Mouse (Mus musculus) embryonic facial prominence, embryonic 11.5 days (tissue): ENCODE measurements around the gene Hoxc8. TPM values are rescaled to one million over a fixed set of nuclear protein-coding genes. Genes with fewer than 3 reads are reported as not detected.
A peak's percentile ranks its signal among the peaks of the same experiment; 100 is the strongest.

ENCODE experiments used
- ATAC-seq: fragments of 200-750 bp; cut with Nextera tagmentation; replicated peaks from 2 replicates; pipeline ENCODE4 v1.8.0; 2017; ENCODE audit warnings: low read depth; ENCODE audit not compliant: insufficient number of reproducible peaks, low FRiP score, low TSS enrichment
- DNase-seq: peaks from one replicate; pipeline ENCODE4 v3.0.0-alpha.2; 2015; ENCODE audit warnings: low spot score
- H3K27ac ChIP-seq: fragments of 300-500 bp; sonication (generic); replicated peaks from 2 replicates; pipeline ENCODE4 v1.5.1; 2014; ENCODE audit warnings: mild to moderate bottlenecking, low read depth, low read length, control low read depth
- H3K27me3 ChIP-seq: fragments of 300-500 bp; sonication (generic); 2 replicates; pipeline ENCODE4 v1.6.1; 2014; ENCODE audit warnings: mild to moderate bottlenecking, low read length, moderate library complexity, mixed read lengths; ENCODE audit not compliant: control insufficient read depth, insufficient read depth
- H3K36me3 ChIP-seq: fragments of 300-500 bp; sonication (generic); replicated peaks from 2 replicates; pipeline ENCODE4 v1.6.1; 2014; ENCODE audit warnings: low read depth, mild to moderate bottlenecking, low read length, moderate library complexity, mixed read lengths; ENCODE audit not compliant: control insufficient read depth, insufficient read depth
- H3K4me1 ChIP-seq: fragments of 300-500 bp; sonication (generic); 2 replicates; pipeline ENCODE4 v1.6.1; 2014; ENCODE audit warnings: low read length, mixed read lengths; ENCODE audit not compliant: control insufficient read depth, insufficient read depth
- H3K4me2 ChIP-seq: fragments of 300-500 bp; sonication (generic); 2 replicates; pipeline ENCODE4 v1.6.1; 2014; ENCODE audit warnings: low read depth, mild to moderate bottlenecking, control low read depth, low read length, moderate library complexity
- H3K4me3 ChIP-seq: fragments of 300-500 bp; sonication (generic); 2 replicates; pipeline ENCODE4 v1.5.1; 2014; ENCODE audit warnings: low read depth, low read length, control low read depth
- H3K9ac ChIP-seq: fragments of 300-500 bp; sonication (generic); replicated peaks from 2 replicates; pipeline ENCODE4 v1.6.1; 2014; ENCODE audit warnings: mild to moderate bottlenecking, control low read depth, low read length
- H3K9me3 ChIP-seq: fragments of 300-500 bp; sonication (generic); replicated peaks from 2 replicates; pipeline ENCODE4 v1.6.1; 2016; ENCODE audit warnings: mild to moderate bottlenecking, low read length, inconsistent platforms, mixed read lengths; ENCODE audit not compliant: control insufficient read depth
- WGBS: fragments of 180-500 bp; shearing (Covaris S2); extraction: QIAGEN DNeasy Blood & Tissue Kit; methylation state at CpG from one replicate; pipeline ENCODE4 v1.1.7; 2014; 5-methylcytosine and 5-hydroxymethylcytosine counted together
- polyA plus RNA-seq: library from polyadenylated mRNA; unstranded; fragments of >200 nt; fragmentation: Nextera tagmentation; extraction: Ambion mirVana; gene quantifications from 2 replicates; pipeline ENCODE4 v1.2.1, GENCODE M21; 2014

Gene Hoxc8
- polyA plus RNA-seq, 1 experiment from 2014 or later, result not detected

GRCm38 (mm10) chr15:102996548-102996947 is 6.1 kb downstream of the Hoxc8 start:
- Histone ChIP-seq H3K4me3 (no peak overlapping the region), H3K4me2 (no peak overlapping the region), H3K36me3 (no peaks in the 10 kb centered on the region), H3K4me1 (peaks cover 8% of the 10 kb centered on the region), H3K27ac (no peak overlapping the region), H3K27me3 (peaks cover 94% of the 10 kb centered on the region), H3K9me3 (no peaks in the 10 kb centered on the region), H3K9ac (no peak overlapping the region)
- WGBS, result 0% methylated on average over 9 of the region's 9 CpGs
- ATAC-seq (no peak), DNase-seq (no peak)

GRCm38 (mm10) chr15:102997431-102997830 is 7.0 kb downstream of the Hoxc8 start:
- no peak overlapping the region for H3K9ac ChIP-seq
- H3K4me1 ChIP-seq, result peaks cover 8% of the 10 kb centered on the region
- no peaks in the 10 kb centered on the region for H3K9me3 ChIP-seq
- WGBS, result 0% methylated on average over 3 of the region's 3 CpGs
- peaks cover 94% of the 10 kb centered on the region for H3K27me3 ChIP-seq
- no peak for DNase-seq
- H3K4me3 ChIP-seq, result no peak overlapping the region
- no peak for ATAC-seq
- H3K4me2 ChIP-seq, result no peak overlapping the region
- H3K36me3 ChIP-seq, result no peaks in the 10 kb centered on the region
- H3K27ac ChIP-seq, result no peak overlapping the region

DNA sequence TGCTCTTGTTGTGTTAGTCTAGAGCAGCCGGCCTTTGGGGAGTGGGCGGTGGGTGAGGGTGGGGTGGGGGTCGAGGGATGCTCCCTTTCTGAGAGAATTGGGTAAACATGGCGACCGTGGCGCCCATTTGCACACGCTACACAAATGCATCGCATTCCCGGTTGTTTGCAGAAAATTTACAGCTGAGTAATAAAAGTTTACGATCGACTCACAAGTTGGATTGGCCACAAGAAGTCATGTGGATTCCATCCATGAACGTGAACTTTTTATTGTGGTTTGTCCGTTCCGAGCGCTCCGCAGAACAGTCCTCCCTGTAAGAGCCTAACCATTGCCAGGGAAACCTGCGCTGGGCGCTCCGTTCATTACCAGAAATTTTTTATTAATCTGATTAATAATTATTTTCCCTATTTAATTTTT is 7.5 kb downstream of the Hoxc8 start, which contains the start of gene Hoxc6:
Gene Hoxc6, plus strand, starts transcription at position 319 of the 417 bp plus-strand sequence.
- Histone ChIP-seq H3K9ac (no peak within 1 kb of the TSS), H3K36me3 (no peaks in the 10 kb centered on the region), H3K27ac (no peak within 1 kb of the TSS), H3K9me3 (no peaks in the 10 kb centered on the region), H3K4me3 (peak within 1 kb of the TSS; percentile 23; the same call in 1 of the 2 replicates), H3K4me1 (peaks cover 8% of the 10 kb centered on the region), H3K27me3 (peaks cover 94% of the 10 kb centered on the region), H3K4me2 (peak within 1 kb of the TSS; percentile 60)
- no peak for DNase-seq
- 1% methylated on average over 19 of the region's 19 CpGs for WGBS
- no peak for ATAC-seq

DNA sequence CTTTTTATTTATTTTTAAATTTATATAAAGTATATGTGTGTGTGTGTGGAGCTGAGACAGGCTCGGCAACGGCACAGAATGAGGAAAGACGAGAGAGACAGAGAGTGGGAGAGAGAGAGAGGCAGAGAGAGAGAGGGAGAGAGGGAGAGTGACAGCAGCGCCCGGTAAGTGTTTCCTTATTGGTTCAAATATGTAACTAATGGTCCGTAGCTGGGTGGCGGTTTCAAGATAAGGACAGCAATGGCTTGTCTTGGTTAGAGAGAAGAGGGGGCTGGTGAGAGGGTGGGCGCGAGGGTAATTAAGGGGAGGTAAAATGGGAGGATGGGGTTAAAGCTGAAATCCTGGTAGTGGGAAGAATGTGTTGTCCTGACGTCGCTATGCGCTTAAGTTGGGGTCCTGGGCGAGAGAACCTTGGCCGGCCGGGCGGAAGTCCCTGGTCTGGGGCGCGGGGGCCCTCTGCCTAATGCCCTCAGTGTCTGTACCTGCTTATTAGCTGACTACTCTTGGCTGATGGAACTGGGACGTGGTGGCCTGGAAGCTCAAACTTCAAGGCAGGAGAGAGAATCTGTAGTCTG is 8.3 kb downstream of the Hoxc8 start:
- Histone ChIP-seq H3K27me3 (peaks cover 95% of the 10 kb centered on the region), H3K4me1 (peaks cover 8% of the 10 kb centered on the region)

GRCm38 (mm10) chr15:102999183-102999831 is 8.9 kb downstream of the Hoxc8 start:
- H3K9me3 ChIP-seq, result no peaks in the 10 kb centered on the region
- ATAC-seq (peak; percentile 46; the same call in 1 of the 2 replicates), DNase-seq (no peak)
- H3K4me3 ChIP-seq, result peak overlapping the region; percentile 23
- peak overlapping the region; percentile 60 for H3K4me2 ChIP-seq
- H3K36me3 ChIP-seq, result no peaks in the 10 kb centered on the region
- H3K27ac ChIP-seq, result no peak overlapping the region
- peaks cover 8% of the 10 kb centered on the region for H3K4me1 ChIP-seq
- 0% methylated on average over 32 of the region's 33 CpGs for WGBS
- H3K9ac ChIP-seq, result no peak overlapping the region
- peaks cover 98% of the 10 kb centered on the region for H3K27me3 ChIP-seq

More for the DNA sequence above, 8.3 kb downstream of the Hoxc8 start:
- DNase-seq (no peak), ATAC-seq (no peak)
- no peak overlapping the region for H3K27ac ChIP-seq
- no peak overlapping the region for H3K9ac ChIP-seq
- WGBS, result under 1% methylated on average over 19 of the region's 19 CpGs
- no peaks in the 10 kb centered on the region for H3K36me3 ChIP-seq
- no peak overlapping the region for H3K4me2 ChIP-seq
- no peaks in the 10 kb centered on the region for H3K9me3 ChIP-seq
- peak overlapping the region; percentile 23; the same call in 1 of the 2 replicates for H3K4me3 ChIP-seq

DNA sequence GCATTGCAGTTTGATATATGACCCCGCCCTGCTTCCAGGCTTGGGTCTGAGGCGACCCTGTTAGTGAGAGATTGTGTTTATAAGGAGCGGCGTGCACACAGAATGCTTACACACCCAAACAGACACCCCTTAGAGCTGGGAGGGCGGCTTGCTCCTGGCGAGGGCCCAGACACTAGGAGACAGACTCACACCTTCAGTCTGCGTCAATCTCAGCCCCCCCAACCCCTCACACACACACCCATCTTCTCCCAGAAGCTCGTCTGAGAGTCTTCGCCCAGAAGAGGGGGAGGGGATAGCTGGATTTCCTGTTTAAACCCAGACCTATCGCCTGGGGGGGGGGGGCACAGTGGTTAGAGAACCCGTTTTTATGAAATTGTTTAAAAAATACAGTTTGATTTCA is 9.5 kb downstream of the Hoxc8 start:
- H3K9ac ChIP-seq, result no peak overlapping the region

GRCm38 (mm10) chr15:103000501-103000901 is 10.1 kb downstream of the Hoxc8 start:
- no peak overlapping the region for H3K4me3 ChIP-seq
- WGBS, result under 1% methylated on average over 24 of the region's 24 CpGs
- H3K27ac ChIP-seq, result no peak overlapping the region
- ATAC-seq (no peak), DNase-seq (no peak)
- no peak overlapping the region for H3K9ac ChIP-seq
- H3K9me3 ChIP-seq, result no peaks in the 10 kb centered on the region
- H3K4me1 ChIP-seq, result peaks cover 8% of the 10 kb centered on the region
- H3K27me3 ChIP-seq, result peaks cover 98% of the 10 kb centered on the region
- H3K36me3 ChIP-seq, result no peaks in the 10 kb centered on the region
- no peak overlapping the region for H3K4me2 ChIP-seq

More for the DNA sequence above, 9.5 kb downstream of the Hoxc8 start:
- Histone ChIP-seq H3K27me3 (peaks cover 98% of the 10 kb centered on the region), H3K36me3 (no peaks in the 10 kb centered on the region), H3K27ac (no peak overlapping the region), H3K9me3 (no peaks in the 10 kb centered on the region), H3K4me2 (no peak overlapping the region), H3K4me1 (peaks cover 8% of the 10 kb centered on the region), H3K4me3 (no peak overlapping the region)
- DNase-seq (no peak), ATAC-seq (no peak)
- 3% methylated on average over 11 of the region's 11 CpGs for WGBS

DNA sequence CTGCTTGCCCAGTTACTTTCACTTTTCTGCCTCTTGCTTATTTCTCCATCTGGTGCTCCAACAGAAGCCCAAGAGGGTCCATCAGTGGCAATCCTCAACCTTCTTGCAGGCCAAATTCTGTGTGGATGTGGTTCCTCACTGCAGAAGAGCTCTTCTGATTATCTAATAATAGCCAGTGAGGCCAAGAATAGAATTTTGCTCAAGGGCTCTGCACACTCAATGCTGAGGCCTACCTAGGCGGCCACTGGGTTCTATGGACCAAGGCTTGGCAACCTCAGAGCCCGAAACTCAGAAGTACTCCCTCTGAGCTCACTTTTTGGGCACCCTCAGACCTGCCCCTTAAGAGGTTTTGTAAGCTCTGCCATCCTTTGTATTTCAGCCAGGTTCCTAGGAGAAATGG is 11.0 kb downstream of the Hoxc8 start:
- H3K36me3 ChIP-seq, result no peaks in the 10 kb centered on the region
- WGBS, result 7% methylated on average over 2 of the region's 2 CpGs
- H3K4me1 ChIP-seq, result peaks cover 8% of the 10 kb centered on the region
- peaks cover 97% of the 10 kb centered on the region for H3K27me3 ChIP-seq
- no peaks in the 10 kb centered on the region for H3K9me3 ChIP-seq
- ATAC-seq (no peak), DNase-seq (no peak)
- H3K4me2 ChIP-seq, result no peak overlapping the region
- no peak overlapping the region for H3K27ac ChIP-seq
- no peak overlapping the region for H3K4me3 ChIP-seq
- H3K9ac ChIP-seq, result no peak overlapping the region
